Mouse (Mus musculus): ENCODE data around the gene Gga1. TPM values are rescaled to one million over a fixed set of nuclear protein-coding genes. Genes with fewer than 3 reads are reported as not detected.

Gene Gga1
- polyA plus RNA-seq, 1 experiment from 2014 or later, result 25.7 TPM

Small RNA genes lying within 50 kb of the gene (microRNA-seq; reads per million reads assigned to microRNA genes)
- gene Mir6955, result not detected

Other genes with a start within 250 kb of the Gga1 start
- gene Elfn2, start 158.4 kb upstream of the Gga1 start, polyA plus RNA-seq (2014; fragmentation: Nextera tagmentation; extraction: Ambion mirVana), result 0.18 TPM in 2 replicates
- 57.2 and 61.8 TPM in 2 replicates for gene Mfng, start 103.7 kb upstream of the Gga1 start, polyA plus RNA-seq (2014; fragmentation: Nextera tagmentation; extraction: Ambion mirVana)
- gene Card10, start 74.1 kb upstream of the Gga1 start, polyA plus RNA-seq (2014; fragmentation: Nextera tagmentation; extraction: Ambion mirVana), result 1.3 and 1.5 TPM in 2 replicates
- 6.4 and 9.0 TPM in 2 replicates for gene Cdc42ep1, start 34.6 kb upstream of the Gga1 start, polyA plus RNA-seq (2014; fragmentation: Nextera tagmentation; extraction: Ambion mirVana)
- gene Lgals2, start 21.7 kb upstream of the Gga1 start, polyA plus RNA-seq (2014; fragmentation: Nextera tagmentation; extraction: Ambion mirVana), result not detected in 2 replicates
- gene Gm49510, start 22.5 kb downstream of the Gga1 start, polyA plus RNA-seq (2014; fragmentation: Nextera tagmentation; extraction: Ambion mirVana), result 0.11 TPM in 1 of 2 replicates, not detected in the other
- gene Sh3bp1, start 22.6 kb downstream of the Gga1 start, polyA plus RNA-seq (2014; fragmentation: Nextera tagmentation; extraction: Ambion mirVana), result 9.1 and 10.3 TPM in 2 replicates
- 32.6 and 33.8 TPM in 2 replicates for gene Pdxp, start 36.7 kb downstream of the Gga1 start, polyA plus RNA-seq (2014; fragmentation: Nextera tagmentation; extraction: Ambion mirVana)
- gene Lgals1, start 49.5 kb downstream of the Gga1 start, polyA plus RNA-seq (2014; fragmentation: Nextera tagmentation; extraction: Ambion mirVana), result 360 and 382 TPM in 2 replicates
- gene Nol12, start 57.7 kb downstream of the Gga1 start, polyA plus RNA-seq (2014; fragmentation: Nextera tagmentation; extraction: Ambion mirVana), result 58.3 and 62.7 TPM in 2 replicates
- gene Triobp, start 70.5 kb downstream of the Gga1 start, polyA plus RNA-seq (2014; fragmentation: Nextera tagmentation; extraction: Ambion mirVana), result 33.2 and 34.8 TPM in 2 replicates
- 355 and 376 TPM in 2 replicates for gene H1f0, start 151.3 kb downstream of the Gga1 start, polyA plus RNA-seq (2014; fragmentation: Nextera tagmentation; extraction: Ambion mirVana)
- not detected in 2 replicates for gene Galr3, start 164.7 kb downstream of the Gga1 start, polyA plus RNA-seq (2014; fragmentation: Nextera tagmentation; extraction: Ambion mirVana)
- 52.7 and 53.5 TPM in 2 replicates for gene Ankrd54, start 185.7 kb downstream of the Gga1 start, polyA plus RNA-seq (2014; fragmentation: Nextera tagmentation; extraction: Ambion mirVana)
- gene Eif3l, start 198.0 kb downstream of the Gga1 start, polyA plus RNA-seq (2014; fragmentation: Nextera tagmentation; extraction: Ambion mirVana), result 242 and 251 TPM in 2 replicates
- gene Micall1, start 231.7 kb downstream of the Gga1 start, polyA plus RNA-seq (2014; fragmentation: Nextera tagmentation; extraction: Ambion mirVana), result 5.2 and 5.4 TPM in 2 replicates

Data from midbrain, embryonic 11.5 days (tissue).